Mouse (Mus musculus) embryonic facial prominence, embryonic 11.5 days (tissue): Measurements from ENCODE around the gene Jak3. TPM values are rescaled to one million over a fixed set of nuclear protein-coding genes. Genes with fewer than 3 reads are reported as not detected.

ENCODE experiments used
- ATAC-seq: fragments of 200-750 bp; cut with Nextera tagmentation; replicated peaks from 2 replicates; pipeline ENCODE4 v1.8.0; 2017; ENCODE audit warnings: low read depth; ENCODE audit not compliant: insufficient number of reproducible peaks, low FRiP score, low TSS enrichment
- DNase-seq: peaks from one replicate; pipeline ENCODE4 v3.0.0-alpha.2; 2015; ENCODE audit warnings: low spot score
- H3K27ac ChIP-seq: fragments of 300-500 bp; sonication (generic); replicated peaks from 2 replicates; pipeline ENCODE4 v1.5.1; 2014; ENCODE audit warnings: mild to moderate bottlenecking, low read depth, low read length, control low read depth
- H3K27me3 ChIP-seq: fragments of 300-500 bp; sonication (generic); 2 replicates; pipeline ENCODE4 v1.6.1; 2014; ENCODE audit warnings: mild to moderate bottlenecking, low read length, moderate library complexity, mixed read lengths; ENCODE audit not compliant: control insufficient read depth, insufficient read depth
- H3K36me3 ChIP-seq: fragments of 300-500 bp; sonication (generic); replicated peaks from 2 replicates; pipeline ENCODE4 v1.6.1; 2014; ENCODE audit warnings: low read depth, mild to moderate bottlenecking, low read length, moderate library complexity, mixed read lengths; ENCODE audit not compliant: control insufficient read depth, insufficient read depth
- H3K4me1 ChIP-seq: fragments of 300-500 bp; sonication (generic); 2 replicates; pipeline ENCODE4 v1.6.1; 2014; ENCODE audit warnings: low read length, mixed read lengths; ENCODE audit not compliant: control insufficient read depth, insufficient read depth
- H3K4me2 ChIP-seq: fragments of 300-500 bp; sonication (generic); 2 replicates; pipeline ENCODE4 v1.6.1; 2014; ENCODE audit warnings: low read depth, mild to moderate bottlenecking, control low read depth, low read length, moderate library complexity
- H3K4me3 ChIP-seq: fragments of 300-500 bp; sonication (generic); 2 replicates; pipeline ENCODE4 v1.5.1; 2014; ENCODE audit warnings: low read depth, low read length, control low read depth
- H3K9ac ChIP-seq: fragments of 300-500 bp; sonication (generic); replicated peaks from 2 replicates; pipeline ENCODE4 v1.6.1; 2014; ENCODE audit warnings: mild to moderate bottlenecking, control low read depth, low read length
- H3K9me3 ChIP-seq: fragments of 300-500 bp; sonication (generic); replicated peaks from 2 replicates; pipeline ENCODE4 v1.6.1; 2016; ENCODE audit warnings: mild to moderate bottlenecking, low read length, inconsistent platforms, mixed read lengths; ENCODE audit not compliant: control insufficient read depth
- WGBS: fragments of 180-500 bp; shearing (Covaris S2); extraction: QIAGEN DNeasy Blood & Tissue Kit; methylation state at CpG from one replicate; pipeline ENCODE4 v1.1.7; 2014; 5-methylcytosine and 5-hydroxymethylcytosine counted together
- polyA plus RNA-seq: library from polyadenylated mRNA; unstranded; fragments of >200 nt; fragmentation: Nextera tagmentation; extraction: Ambion mirVana; gene quantifications from 2 replicates; pipeline ENCODE4 v1.2.1, GENCODE M21; 2014

Gene Jak3
- polyA plus RNA-seq, 1 experiment from 2014 or later = 1.2 TPM

DNA sequence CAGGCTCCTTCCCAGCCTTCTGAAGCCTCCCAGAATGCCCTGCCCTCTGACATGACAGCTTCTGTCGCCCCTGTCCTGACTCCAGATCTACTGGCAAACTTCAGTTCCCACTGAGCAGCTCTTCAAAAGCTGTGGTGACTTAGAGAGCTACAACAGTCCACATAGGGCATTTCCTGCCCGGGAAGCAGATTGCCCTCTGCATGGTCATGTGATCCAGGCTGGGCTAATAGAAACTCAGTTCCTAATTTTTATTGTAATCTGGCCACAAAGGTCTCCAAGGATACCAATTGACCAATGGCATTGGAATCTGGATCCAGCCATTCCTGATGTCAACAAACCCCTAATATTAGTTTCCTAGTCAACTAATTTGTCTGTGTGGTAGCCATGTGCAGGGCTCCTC lies 44.2 kb upstream of the Jak3 start:
- Histone ChIP-seq H3K9me3 (no peaks in the 10 kb centered on the region; the same call in 1 of the 2 replicates), H3K4me1 (peaks cover 2% of the 10 kb centered on the region; the same call in 1 of the 2 replicates), H3K36me3 (no peaks in the 10 kb centered on the region), H3K4me3 (no peak overlapping the region), H3K27me3 (peaks cover 8% of the 10 kb centered on the region; the same call in 1 of the 2 replicates), H3K4me2 (no peak overlapping the region), H3K9ac (no peak overlapping the region), H3K27ac (no peak overlapping the region)
- ATAC-seq (no peak), DNase-seq (no peak)
- 60% methylated on average over 2 of the region's 2 CpGs for WGBS

DNA sequence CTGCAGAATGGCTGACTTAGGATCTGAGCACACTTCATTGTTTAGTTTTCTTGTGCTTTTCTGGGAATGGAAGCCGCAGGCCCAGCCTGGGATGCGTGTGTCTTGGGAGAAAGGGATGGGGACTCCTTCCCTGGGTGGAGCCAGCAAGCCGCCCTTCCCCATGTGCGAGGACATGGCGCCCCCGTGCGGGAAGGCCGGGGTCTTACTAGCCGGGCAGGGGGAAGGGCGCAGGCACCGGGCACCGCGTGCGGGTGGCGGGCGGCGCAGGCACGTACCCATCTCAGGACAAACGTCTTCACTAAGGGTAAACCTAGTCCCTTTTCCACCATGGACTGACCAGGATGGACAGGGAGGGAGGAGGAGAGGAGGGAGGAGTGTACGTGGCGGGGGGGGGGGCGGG lies 42.9 kb upstream of the Jak3 start:
- ATAC-seq (no peak), DNase-seq (no peak)
- WGBS = 10% methylated on average over 19 of the region's 22 CpGs
- no peak overlapping the region for H3K9ac ChIP-seq
- H3K27me3 ChIP-seq = peaks cover 8% of the 10 kb centered on the region; the same call in 1 of the 2 replicates
- H3K36me3 ChIP-seq = no peaks in the 10 kb centered on the region
- H3K4me3 ChIP-seq = no peak overlapping the region
- no peaks in the 10 kb centered on the region for H3K4me1 ChIP-seq
- no peaks in the 10 kb centered on the region; the same call in 1 of the 2 replicates for H3K9me3 ChIP-seq
- no peak overlapping the region for H3K27ac ChIP-seq
- H3K4me2 ChIP-seq = no peak overlapping the region

DNA sequence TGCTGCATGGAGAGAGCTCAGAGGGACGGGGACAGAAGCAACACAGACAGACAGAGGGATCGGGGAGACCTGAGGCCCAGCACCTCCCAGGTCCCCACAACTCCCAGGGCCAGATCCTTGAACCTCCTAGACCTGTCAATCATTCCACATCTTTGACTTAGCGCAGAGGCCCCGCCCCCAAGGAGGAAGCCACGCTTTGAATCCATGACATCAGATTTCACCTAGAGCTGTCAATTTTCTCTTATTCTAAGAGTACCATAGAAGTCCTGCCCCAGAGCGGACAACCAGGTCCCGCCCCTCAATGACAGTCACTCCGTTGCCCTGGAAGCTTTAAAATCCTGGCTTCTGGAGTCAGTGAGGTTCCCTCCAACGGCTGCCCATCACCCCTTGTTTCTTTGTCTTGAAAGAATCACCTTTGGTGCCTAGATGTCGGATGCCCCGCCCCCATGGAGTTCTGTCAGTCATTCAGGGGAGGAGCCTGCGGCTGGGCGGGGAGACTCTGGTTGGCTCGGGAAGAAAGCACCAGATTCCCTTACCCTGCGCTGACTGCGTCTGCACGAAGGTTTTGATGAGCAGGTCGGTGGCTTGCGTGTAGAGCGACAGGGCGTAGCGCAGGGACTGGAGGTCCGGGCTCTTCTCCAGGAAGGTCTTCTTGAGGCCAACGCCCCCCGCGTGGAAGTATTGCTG lies 42.0 kb upstream of the Jak3 start:
- H3K9me3 ChIP-seq = no peaks in the 10 kb centered on the region; the same call in 1 of the 2 replicates
- no peak overlapping the region for H3K9ac ChIP-seq
- H3K4me3 ChIP-seq = no peak overlapping the region
- under 1% methylated on average over 26 of the region's 26 CpGs for WGBS
- no peak overlapping the region for H3K27ac ChIP-seq
- H3K36me3 ChIP-seq = no peaks in the 10 kb centered on the region
- no peak for ATAC-seq
- peaks cover 8% of the 10 kb centered on the region; the same call in 1 of the 2 replicates for H3K27me3 ChIP-seq
- no peaks in the 10 kb centered on the region for H3K4me1 ChIP-seq
- peak; percentile 84 for DNase-seq
- H3K4me2 ChIP-seq = peak overlapping the region; percentile 30

DNA sequence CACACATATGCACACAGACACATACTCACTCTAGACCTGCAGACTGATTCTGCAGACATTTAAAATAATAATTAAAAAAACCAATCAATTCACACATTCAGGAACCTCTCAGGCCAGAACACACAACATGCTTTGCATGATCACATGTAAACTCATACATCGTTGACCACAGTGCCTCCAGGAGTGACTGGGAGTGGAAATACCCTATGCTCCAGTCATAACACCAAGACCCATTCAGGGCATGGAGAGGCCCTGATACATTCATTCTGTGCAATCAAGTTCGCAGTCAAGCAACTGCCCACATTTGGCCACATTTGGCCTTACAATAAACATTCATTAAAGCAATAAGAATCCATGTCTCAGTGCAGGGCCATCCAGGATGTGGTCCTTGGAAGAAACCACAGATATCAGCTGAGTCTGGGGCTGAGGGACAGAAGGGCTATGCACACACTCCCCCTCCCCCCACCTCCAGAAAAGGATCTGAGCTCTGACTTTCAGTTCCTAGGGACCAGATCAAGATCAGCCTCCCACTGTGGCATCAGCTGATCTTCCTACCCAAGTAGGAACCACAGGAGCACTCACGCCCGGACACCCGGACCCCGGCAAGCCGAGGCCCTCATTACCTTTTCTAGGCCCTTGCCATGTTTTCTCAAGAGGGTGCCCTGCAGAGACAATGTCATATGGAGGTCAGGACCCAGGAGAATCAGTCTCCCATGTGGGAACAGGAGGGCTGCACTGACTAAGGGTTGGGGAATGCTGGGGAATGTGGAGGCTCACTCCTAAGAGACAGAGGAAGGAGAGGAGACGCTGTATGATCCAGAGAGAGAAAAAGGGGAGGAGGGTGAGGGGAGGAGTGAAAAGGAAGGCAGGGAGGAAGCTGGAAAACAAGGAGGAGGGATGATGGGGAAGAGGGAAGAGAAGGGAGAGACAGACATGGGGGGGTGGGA lies 38.7 kb upstream of the Jak3 start:
- no peak for DNase-seq
- Histone ChIP-seq H3K36me3 (no peaks in the 10 kb centered on the region), H3K4me2 (no peak overlapping the region), H3K27ac (no peak overlapping the region), H3K27me3 (peaks cover 5% of the 10 kb centered on the region; the same call in 1 of the 2 replicates), H3K9ac (no peak overlapping the region), H3K4me3 (no peak overlapping the region), H3K9me3 (no peaks in the 10 kb centered on the region), H3K4me1 (no peaks in the 10 kb centered on the region)
- ATAC-seq = no peak
- WGBS = 63% methylated on average over 8 of the region's 8 CpGs

DNA sequence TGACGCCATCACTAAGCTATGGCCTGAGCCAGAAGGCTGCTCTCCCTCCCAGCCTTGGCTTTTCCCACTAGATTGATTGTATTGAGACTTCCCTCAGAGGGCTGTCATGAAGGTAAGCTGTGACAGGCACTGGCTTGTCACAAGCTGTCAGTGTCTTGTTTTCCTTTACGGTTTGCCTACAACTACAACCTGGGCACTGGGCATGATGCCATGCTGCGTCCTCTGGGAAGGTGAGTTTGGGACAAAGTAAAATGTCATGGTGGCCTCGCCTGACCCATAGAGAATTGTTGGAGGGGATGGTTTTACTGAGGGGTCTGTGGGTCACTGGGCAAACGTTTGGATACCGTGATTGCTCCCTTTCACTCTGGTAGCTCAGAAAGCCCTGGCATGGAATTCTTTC lies 37.8 kb upstream of the Jak3 start:
- Histone ChIP-seq H3K9ac (no peak overlapping the region), H3K4me2 (no peak overlapping the region), H3K36me3 (no peaks in the 10 kb centered on the region), H3K27ac (no peak overlapping the region), H3K9me3 (no peaks in the 10 kb centered on the region), H3K4me3 (no peak overlapping the region), H3K27me3 (peaks cover 5% of the 10 kb centered on the region; the same call in 1 of the 2 replicates), H3K4me1 (no peaks in the 10 kb centered on the region)
- ATAC-seq = no peak
- DNase-seq = no peak
- 74% methylated on average over 6 of the region's 6 CpGs for WGBS

DNA sequence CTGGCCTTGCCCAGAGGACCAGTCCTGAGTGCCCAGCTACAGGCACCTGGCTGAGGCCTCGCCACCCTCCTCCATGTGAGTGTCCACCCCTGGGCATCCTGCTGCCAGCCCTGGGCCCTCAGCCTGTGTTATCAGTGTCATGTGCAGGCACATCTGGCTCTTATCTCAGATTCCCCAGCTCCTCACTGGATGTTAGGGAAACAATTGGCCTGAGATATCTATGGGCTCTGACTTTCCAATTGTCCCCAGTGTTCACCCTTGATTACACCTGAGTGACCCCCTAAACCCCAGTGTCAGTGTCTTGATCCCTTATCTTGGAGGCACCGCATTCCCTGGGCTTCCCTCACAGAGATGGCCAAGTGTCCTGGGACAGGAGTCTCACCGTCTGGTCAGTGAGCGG lies 36.8 kb upstream of the Jak3 start:
- Histone ChIP-seq H3K4me3 (no peak overlapping the region), H3K27ac (no peak overlapping the region), H3K9ac (no peak overlapping the region), H3K36me3 (no peaks in the 10 kb centered on the region), H3K9me3 (no peaks in the 10 kb centered on the region), H3K4me2 (no peak overlapping the region), H3K4me1 (no peaks in the 10 kb centered on the region), H3K27me3 (peaks cover 5% of the 10 kb centered on the region; the same call in 1 of the 2 replicates)
- no peak for ATAC-seq
- 86% methylated on average over 4 of the region's 4 CpGs for WGBS
- DNase-seq = no peak

DNA sequence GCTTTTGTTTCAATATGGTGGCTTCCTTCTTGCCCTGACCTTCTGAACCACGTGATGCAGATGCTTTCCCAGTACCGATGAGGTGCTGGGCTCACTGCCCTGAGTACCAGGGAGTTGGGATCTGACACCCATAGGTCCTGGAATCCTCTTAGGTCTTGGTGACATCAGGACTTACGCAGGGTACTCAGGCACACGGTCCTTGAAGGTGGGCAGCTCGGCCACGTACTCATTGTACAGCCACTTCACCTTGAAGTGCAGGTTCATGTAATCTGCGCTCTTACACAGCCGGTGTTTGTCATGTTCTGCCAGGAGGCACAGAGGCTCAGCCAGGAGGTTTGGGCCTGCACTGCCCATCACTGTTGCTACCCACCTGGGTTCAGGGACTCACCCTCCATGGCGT lies 30.6 kb upstream of the Jak3 start:
- no peaks in the 10 kb centered on the region for H3K9me3 ChIP-seq
- H3K4me1 ChIP-seq = no peaks in the 10 kb centered on the region
- no peaks in the 10 kb centered on the region for H3K36me3 ChIP-seq
- H3K27me3 ChIP-seq = no peaks in the 10 kb centered on the region
- no peak overlapping the region for H3K9ac ChIP-seq
- DNase-seq = no peak
- 0 out of 2 replicates have a peak, but pooled peaks have one; percentile 49 for ATAC-seq
- no peak overlapping the region for H3K27ac ChIP-seq
- no peak overlapping the region for H3K4me2 ChIP-seq
- 79% methylated on average over 9 of the region's 9 CpGs for WGBS
- no peak overlapping the region for H3K4me3 ChIP-seq

DNA sequence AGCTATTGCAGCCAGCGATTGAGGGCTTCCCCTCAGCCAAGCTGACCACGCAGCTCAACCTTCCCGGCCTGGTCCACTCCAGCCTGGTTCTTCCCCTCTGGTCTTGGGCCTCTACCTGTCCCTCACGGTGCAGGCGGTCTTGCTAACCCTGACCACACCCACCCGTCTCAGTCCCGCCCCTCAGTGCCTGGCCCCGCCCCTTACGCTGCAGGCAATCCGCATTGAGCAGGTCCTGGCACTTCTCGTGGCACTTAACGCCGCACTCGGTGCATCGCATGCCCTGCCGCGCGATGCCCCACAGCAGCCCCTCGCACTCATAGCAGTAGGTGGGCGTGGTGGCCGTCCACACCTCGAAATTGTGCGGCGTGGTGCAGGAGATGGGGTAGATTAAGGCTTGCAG lies 21.5 kb upstream of the Jak3 start:
- H3K27me3 ChIP-seq = peaks cover 37% of the 10 kb centered on the region
- peak overlapping the region; percentile 29 for H3K4me2 ChIP-seq
- H3K4me1 ChIP-seq = no peaks in the 10 kb centered on the region
- H3K36me3 ChIP-seq = no peaks in the 10 kb centered on the region
- ATAC-seq (peak; percentile 39), DNase-seq (peak; percentile 54)
- 3% methylated on average over 24 of the region's 24 CpGs for WGBS
- no peak overlapping the region; the same call in 1 of the 2 replicates for H3K9ac ChIP-seq
- H3K4me3 ChIP-seq = no peak overlapping the region
- H3K9me3 ChIP-seq = no peaks in the 10 kb centered on the region
- no peak overlapping the region for H3K27ac ChIP-seq
